Mouse (Mus musculus) ES-CJ7 (cell line): ENCODE results near the gene Rps6ka5.

ENCODE experiments used
- DNase-seq: peaks from one replicate; pipeline ENCODE4 v3.0.0; 2011; ENCODE audit warnings: low read depth, low spot score

The Rps6ka5 gene

DNA sequence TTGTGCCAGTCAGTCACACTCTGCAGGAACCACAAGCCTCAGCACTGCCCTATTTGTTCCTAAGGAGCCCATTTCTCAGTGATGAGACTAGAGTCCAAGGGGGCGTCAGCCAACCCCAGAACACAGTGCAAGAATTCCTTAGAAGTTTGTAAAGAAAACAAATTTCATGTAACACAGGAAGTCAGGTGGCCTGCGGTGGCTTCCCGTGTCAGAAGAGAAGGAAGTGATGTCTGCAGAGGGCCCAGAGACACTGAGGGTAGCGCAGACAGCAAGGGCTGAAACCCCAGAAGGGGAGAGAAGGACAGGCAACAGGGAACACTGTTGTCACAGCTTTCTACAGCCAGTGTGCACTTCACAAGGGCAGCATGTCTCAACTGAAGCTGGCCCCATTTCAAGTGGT is 225.5 kb downstream of the Rps6ka5 start:
- DNase-seq = no peak

DNA sequence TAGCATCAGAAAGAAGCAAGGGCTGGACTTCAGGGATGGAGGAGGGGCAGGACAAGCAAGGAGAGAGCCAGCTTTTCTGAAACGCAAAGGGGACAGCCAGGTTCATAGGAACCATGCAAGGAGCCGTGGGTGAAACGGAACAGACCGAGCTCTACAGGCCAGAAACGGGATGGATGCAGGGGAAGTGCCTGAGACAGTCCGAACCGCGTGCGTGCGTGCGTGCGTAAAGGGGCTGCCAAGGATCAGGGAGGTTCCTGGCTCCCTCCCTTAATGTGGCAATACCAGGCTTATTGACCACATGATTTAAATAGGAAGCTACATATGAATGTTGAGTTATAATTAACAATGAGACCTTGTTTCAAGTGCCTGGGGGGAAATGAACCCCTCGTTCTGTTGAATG is 227.3 kb downstream of the Rps6ka5 start:
- DNase-seq = no peak
